Mouse (Mus musculus): Measurements from ENCODE around the gene Hoxb2.

Gene Hoxb2

DNA sequence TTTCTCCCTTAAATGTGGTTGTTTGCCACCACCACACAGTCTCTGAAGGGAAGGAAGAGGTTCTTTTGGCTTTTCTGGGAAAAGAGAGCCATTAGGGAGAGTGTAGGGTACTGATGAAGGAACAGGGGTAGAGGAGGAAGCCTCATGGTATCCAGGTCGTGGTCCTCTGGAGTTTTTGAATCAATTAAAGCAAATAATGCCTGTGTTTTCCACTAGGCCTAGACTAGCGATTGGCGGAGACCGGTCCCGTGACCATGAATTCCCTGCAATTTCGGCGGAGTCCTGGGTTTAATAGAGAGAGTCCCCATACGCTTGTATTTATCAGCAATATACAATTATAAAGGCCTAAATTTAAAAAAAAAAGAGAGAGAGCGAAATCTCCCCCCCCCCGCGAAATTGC, 987 bp downstream of the Hoxb2 start:
- no peak for DNase-seq (ENCODE audit: low spot score)

DNA sequence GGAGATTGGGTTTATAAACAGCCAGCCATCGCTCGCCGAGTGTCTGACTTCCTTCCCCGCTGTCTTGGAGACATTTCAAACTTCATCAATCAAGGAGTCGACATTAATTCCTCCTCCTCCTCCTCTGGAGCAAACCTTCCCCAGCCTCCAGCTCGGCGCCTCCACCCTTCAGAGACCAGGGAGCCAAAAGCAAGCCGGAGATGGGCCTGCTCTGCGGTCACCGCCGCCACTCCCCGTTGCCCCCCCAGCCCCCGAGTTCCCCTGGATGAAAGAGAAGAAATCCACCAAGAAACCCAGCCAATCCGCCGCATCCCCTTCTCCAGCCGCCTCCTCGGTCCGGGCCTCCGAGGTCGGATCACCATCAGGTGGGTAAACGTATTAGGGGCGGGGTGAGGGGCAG, 1.5 kb downstream of the Hoxb2 start:
- DNase-seq (ENCODE audit: low spot score) = peak; percentile 46

DNA sequence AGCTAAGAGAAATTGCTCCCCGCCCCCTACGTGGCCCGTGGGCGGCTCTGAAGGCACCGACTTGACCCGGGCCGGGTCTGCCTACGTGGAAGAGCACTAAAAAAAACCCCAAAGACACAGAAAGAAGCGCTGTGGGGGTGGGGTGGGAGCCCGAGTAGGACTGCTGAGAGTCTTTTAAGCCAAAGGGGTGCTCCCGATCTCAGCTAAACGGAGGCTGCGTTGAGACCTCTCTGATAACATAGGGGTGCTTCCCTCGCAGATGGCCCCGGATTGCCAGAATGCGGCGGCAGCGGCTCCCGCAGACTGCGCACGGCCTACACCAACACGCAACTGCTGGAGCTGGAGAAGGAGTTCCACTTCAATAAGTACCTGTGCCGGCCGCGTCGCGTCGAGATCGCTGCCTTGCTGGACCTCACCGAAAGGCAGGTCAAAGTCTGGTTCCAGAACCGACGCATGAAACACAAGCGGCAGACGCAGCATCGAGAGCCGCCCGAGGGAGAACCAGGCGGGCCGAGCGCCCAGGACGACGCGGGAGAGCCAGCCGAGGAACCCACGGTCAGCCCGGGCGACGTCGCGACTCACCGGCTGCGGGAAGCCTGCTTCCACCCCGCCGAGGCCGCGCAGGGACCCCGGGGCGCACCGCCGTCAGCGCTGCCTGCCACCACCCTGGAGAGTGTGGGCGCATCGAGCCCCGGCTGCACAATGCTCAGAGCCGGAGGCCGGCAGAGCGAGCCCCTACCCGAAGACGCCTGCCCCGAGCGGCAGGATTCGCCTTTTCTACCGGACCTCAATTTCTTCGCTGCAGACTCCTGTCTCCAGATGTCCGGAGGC, 2.6 kb downstream of the Hoxb2 start:
- peak; percentile 43 for DNase-seq (ENCODE audit: low spot score)

DNA sequence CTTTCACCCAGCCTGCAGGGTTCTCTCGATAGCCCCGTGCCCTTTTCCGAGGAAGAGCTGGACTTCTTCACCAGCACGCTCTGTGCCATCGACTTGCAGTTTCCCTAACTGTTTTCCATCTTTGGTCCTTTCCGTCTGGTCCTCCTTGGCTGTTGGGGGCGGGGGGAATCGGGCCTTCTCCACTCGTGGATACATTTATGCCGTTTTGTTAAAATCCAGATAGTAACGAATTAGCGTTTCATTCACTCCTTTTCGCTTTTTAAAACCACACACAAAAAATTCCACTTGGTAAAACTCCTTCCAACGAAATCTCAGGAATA, 3.2 kb downstream of the Hoxb2 start:
- DNase-seq (ENCODE audit: low spot score) = no peak

DNA sequence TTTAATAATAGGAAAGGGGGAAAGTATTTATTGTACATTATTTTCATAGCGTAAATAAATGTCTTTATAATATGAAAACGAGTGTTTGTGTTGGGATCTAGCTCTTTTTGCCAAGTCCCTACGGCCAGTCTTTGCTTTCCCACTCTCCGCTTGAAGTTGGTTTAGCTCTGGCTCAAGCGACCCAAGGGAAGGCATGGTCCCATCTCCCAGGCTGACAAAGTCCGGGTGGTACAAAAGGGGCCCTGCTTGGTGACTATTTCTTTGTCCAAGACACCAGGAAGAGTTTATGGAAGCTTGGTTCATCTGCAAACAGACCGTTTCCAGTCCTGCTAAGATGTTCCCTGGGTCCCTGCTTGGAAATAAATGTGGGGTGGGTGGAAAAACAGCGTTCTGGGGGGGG, 3.6 kb downstream of the Hoxb2 start:
- no peak for DNase-seq (ENCODE audit: low spot score)

DNA sequence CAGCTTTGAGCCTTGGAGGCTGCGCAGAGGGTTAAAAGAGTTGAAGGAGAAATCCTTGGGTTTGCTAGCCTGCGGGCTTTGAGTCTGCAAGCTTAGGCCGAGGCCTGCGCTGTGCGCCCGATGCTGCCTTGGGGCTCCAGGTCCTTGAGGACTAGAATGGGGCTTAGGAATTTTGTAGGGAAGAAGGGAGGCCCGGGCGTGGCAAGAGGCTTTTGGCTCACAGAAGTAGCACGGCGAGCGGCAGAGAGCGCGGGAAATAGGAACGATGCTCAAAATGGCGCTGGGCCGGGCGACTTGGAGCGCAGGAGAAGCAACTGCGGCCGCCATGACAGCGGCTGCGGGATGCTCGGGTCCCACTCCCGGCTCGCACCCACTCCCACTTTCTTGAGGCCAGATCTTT, 4.1 kb downstream of the Hoxb2 start:
- DNase-seq (ENCODE audit: low spot score) = peak; percentile 49

DNA sequence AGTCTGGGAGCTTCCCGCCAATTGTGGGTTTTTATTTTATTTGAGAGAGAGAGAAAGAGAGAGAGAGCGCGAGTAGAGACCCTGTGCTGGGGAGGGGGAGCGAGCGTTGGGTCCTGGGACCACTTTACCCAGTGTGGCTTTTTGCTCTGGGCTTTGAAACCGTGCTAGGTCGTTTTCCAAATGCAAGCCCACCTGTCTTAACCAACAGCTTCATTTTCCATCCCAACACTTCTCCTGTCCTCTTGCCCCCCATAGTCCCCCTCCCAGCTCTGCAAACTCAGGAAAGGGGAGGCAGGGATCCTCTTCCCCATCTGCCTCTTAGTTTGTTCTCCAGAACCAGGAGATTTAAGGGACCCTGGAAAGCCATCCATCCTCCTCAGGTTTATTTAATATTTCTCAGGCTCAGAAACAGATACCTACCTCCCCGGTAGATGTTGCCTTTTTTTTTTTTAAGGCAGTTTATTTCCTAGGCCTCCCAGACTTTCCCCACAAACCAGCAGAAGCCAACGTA, 4.5 kb downstream of the Hoxb2 start:
- no peak for DNase-seq (ENCODE audit: low spot score)

DNA sequence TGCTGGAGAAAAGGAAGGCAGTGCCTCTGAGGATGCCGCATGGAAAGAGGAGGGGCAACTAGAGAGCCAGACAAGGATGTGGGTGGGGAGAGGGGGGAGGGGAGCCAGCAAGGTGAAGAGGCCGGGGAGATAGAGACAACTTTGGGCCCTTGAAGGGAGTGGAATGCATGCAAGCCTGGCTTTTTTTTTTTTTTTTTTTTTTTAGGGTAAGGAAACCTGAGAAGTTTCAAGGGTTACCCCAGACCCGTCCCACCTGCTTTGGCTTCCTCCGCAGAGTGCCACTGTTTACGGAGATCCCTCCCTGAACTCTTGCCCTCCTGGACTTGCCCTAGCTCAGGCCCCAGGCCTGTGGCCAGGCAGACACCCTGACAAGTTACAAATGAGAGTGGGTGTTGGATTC, 13.5 kb downstream of the Hoxb2 start:
- no peak for DNase-seq (ENCODE audit: low spot score)

DNA sequence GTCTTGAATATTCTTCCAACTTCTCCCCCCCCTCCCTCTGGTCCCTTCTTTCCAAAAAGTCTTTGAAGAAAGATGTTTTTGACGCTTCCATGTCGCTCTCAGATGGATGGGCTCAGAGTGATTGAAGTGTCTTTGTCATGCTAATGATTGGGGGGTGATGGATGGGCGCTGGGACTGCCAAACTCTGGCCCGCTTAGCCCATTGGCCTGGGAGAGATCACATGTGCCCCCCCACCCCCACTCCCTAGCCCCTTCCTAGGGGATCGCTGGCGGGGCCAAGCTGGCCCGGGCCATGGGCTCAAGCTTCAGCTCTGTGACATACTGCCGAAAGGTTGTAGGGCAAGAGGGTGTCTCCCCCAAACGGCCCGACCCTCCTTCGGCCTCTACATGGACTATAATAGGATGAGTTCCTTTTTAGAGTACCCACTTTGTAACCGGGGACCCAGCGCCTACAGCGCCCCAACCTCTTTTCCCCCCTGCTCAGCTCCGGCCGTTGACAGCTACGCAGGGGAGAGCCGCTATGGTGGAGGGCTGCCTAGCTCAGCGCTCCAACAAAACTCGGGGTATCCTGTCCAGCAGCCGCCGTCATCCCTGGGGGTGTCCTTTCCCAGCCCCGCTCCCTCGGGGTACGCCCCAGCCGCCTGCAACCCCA, 15.2 kb downstream of the Hoxb2 start, which contains the start of gene Hoxb1:
Gene Hoxb1, plus strand, starts transcription at position 312 of the 651 bp plus-strand sequence.
- DNase-seq (ENCODE audit: low spot score) = no peak

DNA sequence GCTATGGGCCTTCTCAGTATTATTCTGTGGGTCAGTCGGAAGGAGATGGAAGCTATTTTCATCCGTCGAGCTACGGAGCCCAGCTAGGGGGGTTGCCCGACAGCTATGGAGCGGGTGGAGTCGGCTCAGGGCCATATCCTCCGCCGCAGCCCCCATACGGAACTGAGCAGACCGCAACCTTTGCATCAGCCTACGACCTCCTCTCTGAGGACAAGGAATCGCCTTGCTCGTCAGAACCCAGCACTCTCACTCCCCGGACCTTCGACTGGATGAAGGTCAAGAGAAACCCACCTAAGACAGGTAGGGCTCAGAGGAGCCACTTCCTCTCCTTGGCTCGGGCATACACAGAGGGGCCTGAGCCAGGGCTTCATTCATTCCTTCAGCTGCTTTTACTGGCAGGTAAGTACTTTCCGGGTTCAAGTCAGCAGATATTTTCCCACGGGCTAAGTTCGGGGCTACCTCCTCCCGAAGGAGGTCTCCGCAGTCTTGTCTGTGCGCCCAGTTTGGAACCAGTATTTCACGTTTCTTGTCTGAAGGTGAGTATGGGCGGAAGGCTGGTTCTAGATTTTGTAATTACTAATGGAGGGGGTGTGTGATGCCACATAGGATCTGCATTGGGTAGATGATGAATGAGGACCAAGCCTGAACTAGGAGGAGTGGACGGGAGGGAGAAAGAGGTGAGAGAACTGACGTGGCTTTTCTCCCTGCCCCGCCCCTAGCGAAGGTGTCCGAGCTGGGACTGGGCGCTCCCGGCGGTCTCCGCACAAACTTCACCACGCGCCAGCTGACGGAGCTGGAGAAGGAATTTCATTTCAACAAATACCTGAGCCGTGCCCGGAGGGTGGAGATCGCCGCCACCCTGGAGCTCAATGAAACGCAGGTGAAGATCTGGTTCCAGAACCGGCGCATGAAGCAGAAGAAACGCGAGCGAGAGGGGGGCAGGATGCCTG, 16.0 kb downstream of the Hoxb2 start:
- DNase-seq (ENCODE audit: low spot score) = peak; percentile 63

DNA sequence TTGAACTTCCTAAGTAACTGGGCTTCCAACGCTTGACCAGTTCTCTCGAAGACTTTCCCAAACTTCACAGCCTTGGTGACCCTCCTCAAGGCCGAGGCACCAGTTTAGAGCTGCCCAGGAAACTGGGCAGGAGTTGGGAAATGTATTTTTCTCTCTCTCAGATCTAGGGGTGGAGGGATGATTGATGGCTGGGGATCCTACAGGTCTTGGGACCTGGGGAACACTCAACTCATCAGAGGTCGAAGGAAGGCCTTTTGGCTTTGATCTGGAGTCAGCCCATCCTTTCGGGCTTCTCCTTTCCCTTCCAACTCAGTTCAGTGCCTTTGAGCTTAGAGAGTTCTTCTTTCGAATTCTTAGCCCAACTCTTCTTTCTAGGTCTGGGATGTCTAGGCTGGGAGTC, 16.8 kb downstream of the Hoxb2 start:
- no peak for DNase-seq (ENCODE audit: low spot score)

DNA sequence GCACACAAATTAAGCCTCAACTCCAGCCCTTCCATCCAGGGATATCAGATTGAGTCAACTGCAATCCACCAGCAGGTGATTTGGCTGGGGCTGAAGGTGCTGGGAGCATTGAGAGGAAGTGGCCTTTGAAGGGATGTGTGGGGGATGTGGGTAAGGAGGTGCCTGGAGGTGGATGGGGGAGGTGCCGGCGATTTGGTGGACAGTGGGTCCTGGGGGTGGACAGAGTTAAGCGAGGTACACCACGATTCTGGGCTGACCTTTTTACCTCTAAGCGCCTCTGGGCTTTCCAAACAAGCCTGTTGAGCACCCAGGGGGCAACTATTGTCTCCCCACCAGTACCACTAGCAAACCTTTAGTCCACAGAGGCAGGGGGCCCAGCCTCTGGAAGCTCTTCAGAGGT, 18.4 kb downstream of the Hoxb2 start:
- DNase-seq (ENCODE audit: low spot score) = no peak

DNA sequence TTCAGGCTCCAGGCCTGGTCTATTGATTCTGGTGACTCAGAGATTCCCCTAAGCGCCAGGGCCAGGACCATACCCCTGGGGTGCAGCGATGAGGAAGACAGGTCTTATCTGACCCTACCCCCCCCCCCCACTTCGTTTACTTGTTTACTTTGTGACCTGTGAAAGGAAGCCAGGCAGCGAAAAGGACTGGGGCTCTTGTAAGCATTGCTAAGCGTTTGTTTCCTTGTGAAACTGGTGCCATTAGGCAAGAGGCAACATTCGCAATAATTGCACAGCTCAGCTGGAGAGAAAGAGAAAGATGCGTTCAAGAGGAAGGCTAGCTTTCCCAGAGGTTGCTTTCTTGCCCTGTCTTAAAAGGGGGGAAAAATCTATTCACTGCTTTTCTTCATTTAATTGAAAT, 18.8 kb downstream of the Hoxb2 start:
- no peak for DNase-seq (ENCODE audit: low spot score)

DNA sequence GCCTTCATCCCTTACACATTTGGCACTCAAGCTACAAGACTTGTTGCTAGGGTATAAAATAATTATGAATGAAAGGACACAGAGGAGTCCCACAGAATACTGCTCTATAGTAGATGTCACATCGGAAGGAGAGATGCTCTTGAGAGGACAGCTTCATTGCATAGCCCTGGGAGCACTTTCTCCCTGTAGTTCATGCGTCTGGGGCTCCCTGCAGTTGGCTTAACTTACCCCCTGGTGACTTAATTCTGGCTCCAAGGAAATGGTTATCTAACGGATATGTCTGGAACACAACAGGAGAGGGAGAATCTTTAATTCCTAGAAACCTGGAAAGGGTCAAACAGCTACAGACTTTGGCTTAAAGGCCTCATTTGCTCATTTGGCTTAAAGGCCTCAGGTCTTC, 21.4 kb downstream of the Hoxb2 start:
- no peak for DNase-seq (ENCODE audit: low spot score)

DNA sequence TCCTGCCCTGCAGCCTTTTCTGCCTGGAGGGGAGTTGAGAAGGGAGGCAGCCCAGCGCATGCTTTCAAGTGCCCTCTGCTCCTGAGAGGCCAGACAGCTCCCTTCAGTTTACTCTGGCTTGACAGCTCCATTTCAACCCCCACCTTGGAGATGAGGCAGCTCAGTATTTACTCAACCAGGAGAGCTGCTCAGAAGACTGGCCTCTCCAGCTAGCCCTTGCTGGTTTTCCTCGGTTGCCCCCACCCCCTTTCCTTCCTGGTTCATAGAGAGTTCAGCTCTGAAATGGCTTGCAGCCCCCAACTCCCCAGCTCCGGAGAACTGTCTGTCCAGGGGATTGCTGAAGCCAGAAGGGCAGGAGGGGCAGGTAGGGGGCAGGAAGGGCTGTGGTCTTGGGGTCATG, 22.2 kb downstream of the Hoxb2 start:
- no peak for DNase-seq (ENCODE audit: low spot score)

DNA sequence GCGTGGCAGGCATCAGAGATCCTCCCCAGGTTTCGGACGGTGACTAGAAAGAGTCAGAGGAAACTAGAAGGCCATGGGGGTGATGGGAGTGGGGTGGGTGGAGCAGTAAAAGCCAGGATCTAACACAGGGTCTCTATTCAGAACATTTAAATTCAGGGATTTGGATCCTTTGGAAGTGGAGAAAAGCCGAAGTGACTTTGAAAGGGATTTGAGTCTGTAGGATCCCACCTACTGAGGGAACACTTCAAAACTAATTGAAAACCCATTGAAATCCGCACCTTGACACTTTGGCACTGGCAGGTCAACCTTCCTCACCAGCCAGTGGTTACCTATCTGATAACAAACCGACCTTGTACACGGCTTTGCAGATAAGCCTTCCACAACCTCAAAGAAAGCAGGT, 24.5 kb downstream of the Hoxb2 start:
- DNase-seq (ENCODE audit: low spot score) = no peak

DNA sequence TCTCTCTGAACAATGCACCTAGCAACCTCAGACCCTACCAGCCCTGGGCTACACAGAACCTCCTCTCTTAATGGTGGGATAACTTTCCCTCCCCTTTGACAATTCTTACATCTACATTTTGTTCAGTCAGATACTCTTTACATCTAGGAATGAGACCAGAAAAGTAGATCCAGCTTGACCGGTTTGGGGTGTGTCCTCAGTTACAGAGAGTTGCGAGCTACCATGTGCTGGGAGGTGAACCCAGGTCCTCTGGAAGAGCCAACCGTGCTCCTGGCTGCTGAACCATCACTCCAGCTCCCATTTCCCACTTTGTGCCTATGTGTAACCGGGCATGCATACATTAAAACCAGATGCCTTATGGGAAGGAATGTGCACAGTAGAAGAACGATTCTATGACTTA, 33.1 kb downstream of the Hoxb2 start:
- DNase-seq (ENCODE audit: low spot score) = no peak

DNA sequence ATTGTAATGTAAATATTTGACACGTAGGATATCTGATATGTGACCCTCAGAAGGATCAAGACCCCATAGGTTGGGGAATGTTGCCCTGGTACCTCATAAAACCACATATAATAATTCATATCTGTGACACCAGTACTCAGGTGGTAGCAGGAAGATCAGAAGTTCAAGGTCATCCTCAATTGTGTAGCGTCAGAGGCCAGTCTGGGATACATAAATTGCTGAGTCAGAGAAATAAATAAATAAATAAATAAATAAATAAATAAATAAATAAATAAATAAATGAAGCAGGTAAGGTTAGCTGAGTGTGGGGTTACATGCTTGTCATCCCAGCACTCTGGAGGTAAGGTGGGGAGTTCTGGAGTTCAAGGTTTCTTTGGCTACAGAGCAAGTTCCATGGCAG, 37.3 kb downstream of the Hoxb2 start:
- no peak for DNase-seq (ENCODE audit: low spot score)

DNA sequence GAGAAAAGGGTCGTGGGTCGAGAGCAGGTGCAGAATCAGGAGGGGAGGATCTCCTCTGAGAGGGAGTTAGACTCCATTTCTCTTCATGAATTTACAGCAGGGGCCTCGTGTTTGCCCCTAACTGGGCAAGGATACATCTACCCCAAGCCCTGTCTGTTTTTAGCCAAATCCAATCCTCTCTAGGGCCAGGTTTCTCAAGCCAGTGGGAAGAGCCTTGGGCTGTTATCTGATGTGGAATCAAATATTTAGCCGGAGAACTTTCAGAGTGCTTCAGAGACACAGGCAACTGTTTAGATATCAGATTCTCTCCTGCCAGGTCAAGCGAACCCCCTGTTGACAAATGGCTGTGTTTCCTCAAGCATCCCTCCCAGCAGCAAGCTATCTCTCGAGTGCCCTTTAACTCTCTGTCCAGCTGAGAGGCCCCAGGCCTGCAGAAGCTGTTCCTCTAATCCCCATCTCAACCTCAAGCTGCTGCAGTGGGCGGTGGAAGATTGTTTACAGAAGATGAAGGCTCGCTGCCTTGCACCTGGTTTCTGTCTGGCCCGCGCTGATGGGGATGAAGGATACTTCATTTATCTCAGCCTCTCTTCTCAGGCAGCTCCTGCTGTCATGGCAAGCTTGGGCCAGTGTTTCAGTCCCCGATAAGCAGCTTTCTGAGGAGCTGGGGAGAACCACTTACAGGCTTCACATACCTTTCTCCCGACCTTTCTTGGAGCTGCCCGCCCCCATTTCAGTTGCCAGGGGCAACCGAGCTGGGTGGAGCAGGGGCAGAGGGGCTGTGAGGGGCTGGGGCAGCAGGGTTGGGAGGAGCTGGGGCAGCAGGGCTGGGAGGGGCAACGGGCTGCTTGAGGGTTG, 46.7 kb downstream of the Hoxb2 start:
- no peak for DNase-seq (ENCODE audit: low spot score)

DNA sequence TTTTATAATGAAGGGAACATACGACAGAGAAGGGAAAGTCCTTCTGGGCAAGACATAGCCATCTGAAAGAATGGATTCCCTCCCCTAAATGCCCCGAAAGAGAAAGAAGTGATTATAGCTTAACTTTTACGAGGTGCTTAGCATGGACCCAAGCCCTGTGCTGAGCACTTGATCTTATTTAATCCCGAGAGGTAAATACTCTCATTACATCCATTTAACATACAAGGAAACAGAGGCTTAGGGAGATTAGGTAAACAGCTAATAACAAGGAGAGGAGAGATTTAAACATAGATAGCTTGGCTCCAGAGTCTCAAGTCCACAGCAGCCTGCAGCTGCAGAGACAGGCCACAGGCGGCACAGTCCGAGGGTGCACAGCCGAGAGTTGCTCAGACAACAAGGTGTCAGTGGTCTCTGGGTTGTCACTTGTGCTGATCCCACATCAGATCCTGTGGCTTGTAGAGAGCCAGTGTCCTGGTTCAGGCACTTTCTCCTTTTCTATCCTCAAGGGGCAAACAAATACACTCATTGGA, 47.5 kb downstream of the Hoxb2 start:
- DNase-seq (ENCODE audit: low spot score) = peak; percentile 15

DNA sequence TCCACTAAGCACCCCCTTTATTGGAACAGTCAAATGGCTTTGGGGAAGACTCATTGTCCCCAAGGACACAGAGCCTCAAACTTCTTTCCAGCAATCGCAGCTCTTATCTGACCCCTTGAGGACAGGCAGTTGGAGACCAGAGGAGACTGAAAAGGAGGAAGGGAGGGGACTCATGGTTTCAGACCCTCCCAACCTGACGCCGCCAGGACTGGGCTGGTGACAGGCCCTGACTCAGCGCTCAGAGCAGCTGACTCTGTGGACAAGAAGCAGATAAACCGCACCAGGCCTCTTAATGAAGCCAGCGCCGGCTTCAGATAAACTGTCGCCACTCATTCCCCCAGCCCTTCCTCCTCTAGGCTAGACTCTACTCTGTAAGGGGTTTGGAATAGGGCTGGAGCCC, 49.6 kb downstream of the Hoxb2 start:
- peak; percentile 57 for DNase-seq (ENCODE audit: low spot score)
